Mouse (Mus musculus) liver, adult 2 months (tissue): ENCODE measurements around the gene Ccnyl1. TPM values are rescaled to one million over a fixed set of nuclear protein-coding genes. Genes with fewer than 3 reads are reported as not detected.

Experiments used
- DNase-seq: peaks from one replicate; pipeline ENCODE4 v3.0.0-alpha.2; 2011; ENCODE audit warnings: low read depth, low spot score; ENCODE audit errors: extremely low read depth
- H3K27ac ChIP-seq: fragments of 200-500 bp; replicated peaks from 2 replicates; pipeline ENCODE4 v1.5.1; 2012; ENCODE audit warnings: low read depth, mild to moderate bottlenecking, control low read depth, inconsistent platforms, low read length; ENCODE audit not compliant: insufficient read depth
- H3K27me3 ChIP-seq: fragments of 200-500 bp; 2 replicates; pipeline ENCODE4 v1.6.1; 2012; ENCODE audit warnings: mild to moderate bottlenecking, moderate library complexity, low read length, inconsistent platforms; ENCODE audit not compliant: control insufficient read depth, insufficient read depth
- H3K36me3 ChIP-seq: fragments of 200-500 bp; 2 replicates; pipeline ENCODE4 v1.6.1; 2012; ENCODE audit warnings: low read length, inconsistent platforms; ENCODE audit not compliant: control insufficient read depth, insufficient read depth
- H3K4me1 ChIP-seq: fragments of 200-500 bp; 2 replicates; pipeline ENCODE4 v1.6.1; 2011; ENCODE audit warnings: low read length; ENCODE audit not compliant: control insufficient read depth, insufficient read depth
- H3K4me3 ChIP-seq: fragments of 200-500 bp; 2 replicates; pipeline ENCODE4 v1.5.1; 2011; ENCODE audit warnings: low read depth, mild to moderate bottlenecking, control low read depth, low read length, moderate library complexity; ENCODE audit not compliant: insufficient read depth
- H3K79me2 ChIP-seq: fragments of 200-500 bp; 2 replicates; pipeline ENCODE4 v1.6.1; 2012; ENCODE audit warnings: inconsistent platforms, mild to moderate bottlenecking, low read length, moderate library complexity; ENCODE audit not compliant: control insufficient read depth, insufficient read depth
- H3K9ac ChIP-seq: fragments of 200-500 bp; 2 replicates; pipeline ENCODE4 v1.6.1; 2012; ENCODE audit warnings: low read depth, mild to moderate bottlenecking, control low read depth, inconsistent platforms, low read length
- CTCF ChIP-seq: fragments of 200-500 bp; IDR thresholded peaks from 2 replicates; pipeline ENCODE4 v1.5.1; 2011; ENCODE audit warnings: low read depth, low read length, control low read depth
- POLR2A ChIP-seq: fragments of 200-500 bp; IDR thresholded peaks from 2 replicates; pipeline ENCODE4 v1.6.1; 2011; ENCODE audit warnings: low read length, control low read depth; ENCODE audit not compliant: insufficient read depth; ENCODE audit errors: extremely low read depth
- WGBS: fragments of 180-500 bp; shearing (Covaris S2); methylation state at CpG from one replicate; pipeline ENCODE4 v1.1.7; 2018; 5-methylcytosine and 5-hydroxymethylcytosine counted together
- polyA plus RNA-seq: library from polyadenylated mRNA; depleted of rRNA; stranded (reverse); fragments of >200 nt; gene quantifications from 2 replicates; pipeline ENCODE4 v1.2.3, GENCODE M21; 2012
- total RNA-seq: library from RNA; depleted of rRNA; stranded (reverse); fragments of >200 nt; gene quantifications from 2 replicates; pipeline ENCODE4 v1.2.3, GENCODE M21; 2014

Gene Ccnyl1
- total and polyA plus RNA-seq, 2 experiments = 3.9 to 5.8 TPM

- WGBS = 63% methylated on average over 1 of the region's 1 CpGs
- no peak for DNase-seq
- Histone ChIP-seq H3K36me3 (no peaks in the 10 kb centered on the region), H3K9ac (no peak overlapping the region), H3K4me3 (no peak overlapping the region), H3K27me3 (no peaks in the 10 kb centered on the region), H3K79me2 (no peaks in the 10 kb centered on the region), H3K4me1 (no peaks in the 10 kb centered on the region; the same call in 1 of the 2 replicates), H3K27ac (no peak overlapping the region)
- TF ChIP-seq CTCF = no peak
- no peak for TF ChIP-seq POLR2A
Observed at GRCm38 (mm10) chr1:64655415-64655814, 34.8 kb upstream of the Ccnyl1 start.

GRCm38 (mm10) chr1:64656423-64657129, 33.7 kb upstream of the Ccnyl1 start:
- TF ChIP-seq POLR2A (no peak), CTCF (no peak)

GRCm38 (mm10) chr1:64658876-64659275, 31.4 kb upstream of the Ccnyl1 start:
- no peak for TF ChIP-seq POLR2A
- TF ChIP-seq CTCF = no peak
- peak; percentile 5 for DNase-seq
- no peak overlapping the region for H3K9ac ChIP-seq
- WGBS = 66% methylated on average over 7 of the region's 7 CpGs
- no peaks in the 10 kb centered on the region; the same call in 1 of the 2 replicates for H3K4me1 ChIP-seq
- no peak overlapping the region for H3K4me3 ChIP-seq
- H3K79me2 ChIP-seq = no peaks in the 10 kb centered on the region
- H3K27me3 ChIP-seq = no peaks in the 10 kb centered on the region
- peak overlapping the region; percentile 68 for H3K27ac ChIP-seq
- no peaks in the 10 kb centered on the region for H3K36me3 ChIP-seq

More at GRCm38 (mm10) chr1:64656423-64657129, 33.7 kb upstream of the Ccnyl1 start:
- Histone ChIP-seq H3K9ac (no peak overlapping the region), H3K79me2 (no peaks in the 10 kb centered on the region), H3K4me1 (no peaks in the 10 kb centered on the region; the same call in 1 of the 2 replicates), H3K36me3 (no peaks in the 10 kb centered on the region), H3K4me3 (no peak overlapping the region), H3K27ac (no peak overlapping the region), H3K27me3 (no peaks in the 10 kb centered on the region)
- DNase-seq = no peak
- 86% methylated on average over 3 of the region's 3 CpGs for WGBS

GRCm38 (mm10) chr1:64667111-64667633, 23.1 kb upstream of the Ccnyl1 start:
- no peaks in the 10 kb centered on the region for H3K79me2 ChIP-seq
- no peak for DNase-seq
- H3K9ac ChIP-seq = no peak overlapping the region
- H3K4me3 ChIP-seq = no peak overlapping the region
- WGBS = 94% methylated on average over 2 of the region's 2 CpGs
- no peaks in the 10 kb centered on the region for H3K36me3 ChIP-seq
- H3K27me3 ChIP-seq = no peaks in the 10 kb centered on the region
- H3K4me1 ChIP-seq = no peaks in the 10 kb centered on the region
- TF ChIP-seq POLR2A (no peak), CTCF (no peak)
- H3K27ac ChIP-seq = no peak overlapping the region

- Histone ChIP-seq H3K27ac (no peak overlapping the region), H3K4me3 (no peak overlapping the region), H3K79me2 (no peaks in the 10 kb centered on the region), H3K27me3 (no peaks in the 10 kb centered on the region), H3K9ac (no peak overlapping the region), H3K4me1 (no peaks in the 10 kb centered on the region), H3K36me3 (no peaks in the 10 kb centered on the region)
- 86% methylated on average over 2 of the region's 2 CpGs for WGBS
- TF ChIP-seq POLR2A (no peak), CTCF (no peak)
- DNase-seq = no peak
Observed at GRCm38 (mm10) chr1:64669451-64669850, 20.8 kb upstream of the Ccnyl1 start.

- Histone ChIP-seq H3K79me2 (no peaks in the 10 kb centered on the region), H3K27ac (no peak overlapping the region)
- 93% methylated on average over 5 of the region's 5 CpGs for WGBS
Observed at GRCm38 (mm10) chr1:64673931-64674330, 16.3 kb upstream of the Ccnyl1 start.

More at GRCm38 (mm10) chr1:64673931-64674330, 16.3 kb upstream of the Ccnyl1 start:
- H3K27me3 ChIP-seq = no peaks in the 10 kb centered on the region
- H3K4me3 ChIP-seq = no peak overlapping the region
- no peak overlapping the region for H3K9ac ChIP-seq
- DNase-seq = no peak
- H3K4me1 ChIP-seq = no peaks in the 10 kb centered on the region
- TF ChIP-seq POLR2A (no peak), CTCF (no peak)
- H3K36me3 ChIP-seq = no peaks in the 10 kb centered on the region
